In the genomic region with DNA sequence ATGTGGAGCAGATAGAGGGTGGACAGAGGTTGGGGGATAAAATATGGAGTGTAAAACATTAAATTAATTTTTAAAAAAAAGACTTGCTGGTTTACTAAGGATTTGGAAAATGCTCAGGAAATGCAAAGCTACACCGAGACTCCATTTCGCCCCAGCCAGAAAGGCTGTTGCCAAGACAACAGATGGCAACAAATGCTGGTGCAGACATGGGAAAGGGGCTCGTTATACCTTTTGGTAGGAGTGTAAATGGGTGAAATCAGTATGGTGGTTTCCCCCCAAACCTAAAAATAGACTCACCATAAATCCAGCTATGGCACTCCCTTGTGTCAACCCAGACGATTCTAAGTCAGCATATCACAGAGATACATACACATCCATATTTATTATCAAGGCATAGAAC, we compare ENCODE assay signal across 23 mouse cellular contexts.
"Had no signal": no experiment of that assay in that cellular context is flagged by ENCODE, and none has a peak within 500 bp of the region (broad histone marks: within the 10 kb centered on the region; RNA-seq: fewer than 3 reads in every experiment).

No protein-coding gene starts in this region.

- H3K27me3 ChIP-seq: kidney, embryonic 15.5 days; limb, embryonic 12.5 days; limb, embryonic 15.5 days; midbrain, embryonic 13.5 days; neural tube, embryonic 13.5 days; stomach, embryonic 15.5 days had no signal

- H3K4me3 ChIP-seq: kidney, embryonic 15.5 days; limb, embryonic 12.5 days; limb, embryonic 15.5 days; megakaryocyte, embryonic 14.5 days; midbrain, embryonic 10.5 days; midbrain, embryonic 13.5 days; myocyte; neural tube, embryonic 13.5 days; stomach, embryonic 15.5 days had no signal

- H3K36me3 ChIP-seq: kidney, embryonic 15.5 days; limb, embryonic 12.5 days; limb, embryonic 15.5 days; midbrain, embryonic 10.5 days; midbrain, embryonic 13.5 days; neural tube, embryonic 13.5 days; stomach, embryonic 15.5 days had no signal

- H3K4me1 ChIP-seq: kidney, embryonic 15.5 days; limb, embryonic 12.5 days; limb, embryonic 15.5 days; midbrain, embryonic 10.5 days; midbrain, embryonic 13.5 days; neural tube, embryonic 13.5 days; stomach, embryonic 15.5 days had no signal

- H3K4me2 ChIP-seq: kidney, embryonic 15.5 days; limb, embryonic 12.5 days; limb, embryonic 15.5 days; liver, embryonic 11.5 days; lung, embryonic 14.5 days; midbrain, embryonic 13.5 days; neural tube, embryonic 13.5 days; stomach, embryonic 15.5 days had no signal

- H3K9ac ChIP-seq: kidney, embryonic 15.5 days; limb, embryonic 12.5 days; limb, embryonic 15.5 days; liver, embryonic 14.5 days; liver, postnatal 0 days; lung, embryonic 14.5 days; midbrain, embryonic 13.5 days; neural tube, embryonic 13.5 days; stomach, embryonic 15.5 days had no signal

- DNase-seq: kidney, postnatal 10 days; kidney, postnatal 36 days; left cerebral cortex, postnatal 4 days; liver, postnatal 0 days; lung, embryonic 14.5 days; lung, postnatal 36 days; retina, postnatal 1 day; right cerebral cortex, postnatal 25 days; spleen, adult 18-20 months; thymus, postnatal 36 days had no signal

- H3K9me3 ChIP-seq: kidney, embryonic 15.5 days; limb, embryonic 12.5 days; limb, embryonic 15.5 days; megakaryocyte, embryonic 14.5 days; midbrain, embryonic 10.5 days; midbrain, embryonic 13.5 days; neural tube, embryonic 13.5 days; stomach, embryonic 15.5 days had no signal

- H3K27ac ChIP-seq: kidney, embryonic 15.5 days; limb, embryonic 12.5 days; limb, embryonic 15.5 days; liver, embryonic 14.5 days; midbrain, embryonic 10.5 days; midbrain, embryonic 13.5 days; neural tube, embryonic 13.5 days; stomach, embryonic 15.5 days had no signal

- ATAC-seq: liver, postnatal 0 days; lung, postnatal 0 days; midbrain, embryonic 13.5 days; midbrain, embryonic 16.5 days had no signal
